Mouse (Mus musculus) MEL (cell line): ENCODE measurements around the gene Dnaja4.

Experiments used
- CHD1 ChIP-seq: IDR thresholded peaks from 2 replicates; pipeline ENCODE4 v1.6.1; 2012; ENCODE audit warnings: low read depth, mild to moderate bottlenecking, inconsistent platforms, low read length, improper control_type of control experiment
- CHD2 ChIP-seq: IDR thresholded peaks from 2 replicates; pipeline ENCODE4 v1.6.1; 2011; ENCODE audit warnings: low read length, improper control_type of control experiment
- E2F4 ChIP-seq: IDR thresholded peaks from 2 replicates; pipeline ENCODE4 v1.6.1; 2011; ENCODE audit warnings: low read depth, low read length, improper control_type of control experiment, borderline replicate concordance
- MAX ChIP-seq: IDR thresholded peaks from 2 replicates; pipeline ENCODE4 v1.6.1; 2011; ENCODE audit warnings: low read length, improper control_type of control experiment
- MAZ ChIP-seq: IDR thresholded peaks from 2 replicates; pipeline ENCODE4 v1.6.1; 2012; ENCODE audit warnings: low read depth, mild to moderate bottlenecking, inconsistent platforms, low read length, improper control_type of control experiment
- NRF1 ChIP-seq: IDR thresholded peaks from 2 replicates; pipeline ENCODE4 v1.6.1; 2014; ENCODE audit warnings: low read depth, mild to moderate bottlenecking, inconsistent platforms, low read length, improper control_type of control experiment, moderate library complexity; ENCODE audit not compliant: poor library complexity, insufficient read depth, severe bottlenecking
- POLR2A ChIP-seq, 2 experiments: IDR thresholded peaks; 2 replicates each; pipeline ENCODE4 v1.6.1; 2011 to 2012; ENCODE audit warnings: low read length in 2 of 2, mild to moderate bottlenecking in 2 of 2, control low read depth in 1 of 2, improper control_type of control experiment in 1 of 2, low read depth in 1 of 2, moderate library complexity in 1 of 2; ENCODE audit not compliant: control insufficient read depth in 1 of 2, insufficient read depth in 1 of 2, poor library complexity in 1 of 2
- RCOR1 ChIP-seq: IDR thresholded peaks from 2 replicates; pipeline ENCODE4 v1.6.1; 2012; ENCODE audit warnings: low read depth, mild to moderate bottlenecking, inconsistent platforms, low read length, improper control_type of control experiment
- TCF12 ChIP-seq: IDR thresholded peaks from 2 replicates; pipeline ENCODE4 v1.6.1; 2014; ENCODE audit warnings: low read depth, mild to moderate bottlenecking, inconsistent platforms, low read length, improper control_type of control experiment, moderate library complexity
- USF2 ChIP-seq, 2 experiments: IDR thresholded peaks; 2 replicates each; pipeline ENCODE4 v1.6.1; 2011 to 2012; ENCODE audit warnings: improper control_type of control experiment in 2 of 2, low read length in 2 of 2, borderline replicate concordance in 1 of 2, inconsistent platforms in 1 of 2, low read depth in 1 of 2, mild to moderate bottlenecking in 1 of 2; ENCODE audit not compliant: insufficient read depth in 1 of 2
- ZC3H11A ChIP-seq: IDR thresholded peaks from 2 replicates; pipeline ENCODE4 v1.6.1; 2012; ENCODE audit warnings: low read depth, mild to moderate bottlenecking, inconsistent platforms, low read length, improper control_type of control experiment

DNA sequence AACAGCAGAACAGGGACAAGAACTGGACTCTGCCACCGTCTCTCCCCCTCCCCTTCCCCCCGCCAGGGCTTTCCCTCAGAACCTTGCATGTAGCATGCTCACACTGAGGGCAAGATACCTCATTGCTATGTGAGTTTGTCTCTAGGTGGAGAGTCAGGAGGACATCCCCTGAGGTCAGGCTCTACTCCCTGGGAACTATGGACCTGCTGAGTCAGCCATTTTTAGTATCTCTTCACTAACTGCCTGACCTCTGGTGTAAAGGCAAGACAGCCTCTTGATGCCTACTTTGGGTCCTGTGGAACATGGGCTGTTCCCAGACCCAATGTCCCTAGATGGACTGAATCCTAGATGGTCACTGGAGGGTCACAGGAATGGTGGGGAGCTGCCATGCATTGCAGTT, 53.0 kb downstream of the Dnaja4 start:
- TF ChIP-seq ZC3H11A (no peak), RCOR1 (no peak), E2F4 (no peak), POLR2A (IDR thresholded peaks at IDR 0.05; ENCODE audit: control insufficient read depth in 1 of 2, insufficient read depth in 1 of 2, low read depth in 1 of 2, low read length in 2 of 2, poor library complexity in 1 of 2) (no peak), USF2 (IDR thresholded peaks at IDR 0.05; ENCODE audit: borderline replicate concordance in 1 of 2, insufficient read depth in 1 of 2, low read depth in 1 of 2, low read length in 2 of 2) (no peak), MAX (no peak), NRF1 (no peak), TCF12 (no peak), CHD2 (no peak), MAZ (no peak), CHD1 (no peak)
